Mouse (Mus musculus): Measurements from ENCODE around the gene Svbp. TPM values are rescaled to one million over a fixed set of nuclear protein-coding genes. Genes with fewer than 3 reads are reported as not detected.

Gene Svbp
- polyA plus RNA-seq, 1 experiment from 2014 or later = 100 TPM

DNA sequence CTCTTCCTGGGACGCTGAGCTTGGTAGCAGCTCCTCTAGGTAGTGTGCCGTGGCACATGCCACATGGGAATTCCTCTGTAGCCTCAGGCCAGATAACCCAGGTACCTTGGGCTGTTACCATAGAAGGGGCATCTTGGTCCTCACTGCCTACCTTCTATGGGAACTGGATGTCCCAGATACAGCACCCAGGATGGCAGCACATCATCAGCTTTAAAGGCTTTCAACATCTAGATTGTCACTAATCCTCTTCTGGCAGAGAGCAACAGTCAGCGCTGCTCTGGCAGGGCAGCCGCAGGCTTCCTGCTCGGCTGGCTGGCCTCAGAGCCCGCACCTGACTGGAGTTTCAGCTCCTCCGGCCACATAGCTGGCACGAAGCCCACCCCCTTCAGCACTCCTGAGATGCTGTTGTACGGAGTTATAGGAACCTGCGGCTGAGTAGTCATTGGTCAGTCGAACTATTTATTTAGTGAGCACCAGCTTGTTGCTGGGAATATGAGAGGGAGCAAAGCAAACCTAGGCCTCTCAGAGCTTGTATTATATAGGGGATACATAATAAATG is 53.4 kb downstream of the Svbp start:
- no peak overlapping the region for H3K9ac ChIP-seq (ENCODE audit: low read depth, low read length)
- no peak overlapping the region for H3K4me2 ChIP-seq (ENCODE audit: low read depth, low read length)
- ATAC-seq = no peak
- no peaks in the 10 kb centered on the region for H3K36me3 ChIP-seq (ENCODE audit: control insufficient read depth, insufficient read depth, low read length)
- no peaks in the 10 kb centered on the region for H3K9me3 ChIP-seq (ENCODE audit: control insufficient read depth, low read length)
- H3K4me1 ChIP-seq (ENCODE audit: control insufficient read depth, insufficient read depth, low read length) = no peaks in the 10 kb centered on the region
- 85% methylated on average over 11 of the region's 11 CpGs for WGBS
- no peaks in the 10 kb centered on the region for H3K27me3 ChIP-seq (replicated peaks; ENCODE audit: control insufficient read depth, insufficient read depth, low read length)
- no peak overlapping the region for H3K4me3 ChIP-seq (ENCODE audit: low read length)
- H3K27ac ChIP-seq (ENCODE audit: low read length) = no peak overlapping the region

Other genes with a start within 250 kb of the Svbp start
- gene Lao1, start 233.7 kb upstream of the Svbp start, polyA plus RNA-seq (2015; fragmentation: Nextera tagmentation; extraction: Ambion mirVana) = not detected in 2 replicates
- 149 and 156 TPM in 2 replicates for gene Slc2a1, start 86.6 kb upstream of the Svbp start, polyA plus RNA-seq (2015; fragmentation: Nextera tagmentation; extraction: Ambion mirVana)
- gene Zfp691, start 21.1 kb upstream of the Svbp start, polyA plus RNA-seq (2015; fragmentation: Nextera tagmentation; extraction: Ambion mirVana) = 4.3 and 5.0 TPM in 2 replicates
- gene Ermap, start 5.3 kb upstream of the Svbp start, polyA plus RNA-seq (2015; fragmentation: Nextera tagmentation; extraction: Ambion mirVana) = 2.4 and 4.7 TPM in 2 replicates
- not detected in 2 replicates for gene Tmem269, start 22.9 kb downstream of the Svbp start, polyA plus RNA-seq (2015; fragmentation: Nextera tagmentation; extraction: Ambion mirVana)
- 26.3 and 27.3 TPM in 2 replicates for gene AU022252, start 37.4 kb downstream of the Svbp start, polyA plus RNA-seq (2015; fragmentation: Nextera tagmentation; extraction: Ambion mirVana)
- gene P3h1, start 37.6 kb downstream of the Svbp start, polyA plus RNA-seq (2015; fragmentation: Nextera tagmentation; extraction: Ambion mirVana) = 22.4 and 23.9 TPM in 2 replicates
- 0.28 and 0.60 TPM in 2 replicates for gene Cldn19, start 60.1 kb downstream of the Svbp start, polyA plus RNA-seq (2015; fragmentation: Nextera tagmentation; extraction: Ambion mirVana)
- 420 and 457 TPM in 2 replicates for gene Ybx1, start 99.3 kb downstream of the Svbp start, polyA plus RNA-seq (2015; fragmentation: Nextera tagmentation; extraction: Ambion mirVana)
- 69.6 and 73.9 TPM in 2 replicates for gene Ppih, start 125.2 kb downstream of the Svbp start, polyA plus RNA-seq (2015; fragmentation: Nextera tagmentation; extraction: Ambion mirVana)
- 2.7 and 2.8 TPM in 2 replicates for gene Ccdc30, start 220.2 kb downstream of the Svbp start, polyA plus RNA-seq (2015; fragmentation: Nextera tagmentation; extraction: Ambion mirVana)
- 51.4 and 52.3 TPM in 2 replicates for gene Ppcs, start 227.1 kb downstream of the Svbp start, polyA plus RNA-seq (2015; fragmentation: Nextera tagmentation; extraction: Ambion mirVana)
- gene Zmynd12, start 227.5 kb downstream of the Svbp start, polyA plus RNA-seq (2015; fragmentation: Nextera tagmentation; extraction: Ambion mirVana) = 0.99 and 1.2 TPM in 2 replicates

All from intestine, embryonic 16.5 days (tissue).